Mouse (Mus musculus) frontal cortex, adult 2 months (tissue): ENCODE measurements around the gene Cideb. TPM values are rescaled to one million over a fixed set of nuclear protein-coding genes. Genes with fewer than 3 reads are reported as not detected.

Experiments used
- polyA plus RNA-seq: library from polyadenylated mRNA; depleted of rRNA; stranded (reverse); fragments of >200 nt; gene quantifications from 2 replicates; pipeline ENCODE4 v1.2.3, GENCODE M21; 2012; rRNA removed

The Cideb gene
- polyA plus RNA-seq, 1 experiment: 15.6 TPM

Other genes starting within 250 kb of the Cideb start
- 512 and 532 TPM in 2 replicates for gene Cpne6, start 248.0 kb downstream of the Cideb start, polyA plus RNA-seq
- gene Nrl, start 233.5 kb downstream of the Cideb start, polyA plus RNA-seq: 0.69 and 0.82 TPM in 2 replicates
- gene Pck2, start 218.2 kb downstream of the Cideb start, polyA plus RNA-seq: 30.5 and 36.9 TPM in 2 replicates
- gene Dcaf11, start 198.5 kb downstream of the Cideb start, polyA plus RNA-seq: 107 and 128 TPM in 2 replicates
- 1.3 and 1.7 TPM in 2 replicates for gene A730061H03Rik, start 198.1 kb downstream of the Cideb start, polyA plus RNA-seq
- gene Fitm1, start 182.8 kb downstream of the Cideb start, polyA plus RNA-seq: 0.11 TPM in 1 of 2 replicates, not detected in the other
- gene Psme1, start 180.3 kb downstream of the Cideb start, polyA plus RNA-seq: 62.6 and 82.8 TPM in 2 replicates
- gene Emc9, start 173.2 kb downstream of the Cideb start, polyA plus RNA-seq: 56.3 and 58.2 TPM in 2 replicates
- 43.2 and 46.9 TPM in 2 replicates for gene Psme2, start 167.3 kb downstream of the Cideb start, polyA plus RNA-seq
- 24.2 TPM in 2 replicates for gene Rnf31, start 166.8 kb downstream of the Cideb start, polyA plus RNA-seq
- 19.1 and 22.9 TPM in 2 replicates for gene Irf9, start 154.9 kb downstream of the Cideb start, polyA plus RNA-seq
- 17.2 and 22.6 TPM in 2 replicates for gene Rec8, start 140.4 kb downstream of the Cideb start, polyA plus RNA-seq
- 139 and 152 TPM in 2 replicates for gene Ipo4, start 122.5 kb downstream of the Cideb start, polyA plus RNA-seq
- gene Gm49378, start 120.6 kb downstream of the Cideb start, polyA plus RNA-seq: 4.3 and 6.2 TPM in 2 replicates
- gene Tm9sf1, start 114.7 kb downstream of the Cideb start, polyA plus RNA-seq: 33.0 and 38.5 TPM in 2 replicates
- 0.78 and 1.2 TPM in 2 replicates for gene Tssk4, start 108.3 kb downstream of the Cideb start, polyA plus RNA-seq
- 46.0 and 46.7 TPM in 2 replicates for gene Mdp1, start 98.0 kb downstream of the Cideb start, polyA plus RNA-seq
- 30.6 and 33.0 TPM in 2 replicates for gene Gmpr2, start 86.5 kb downstream of the Cideb start, polyA plus RNA-seq
- gene Nedd8, start 86.3 kb downstream of the Cideb start, polyA plus RNA-seq: 351 and 383 TPM in 2 replicates
- 19.2 and 21.7 TPM in 2 replicates for gene Tinf2, start 76.6 kb downstream of the Cideb start, polyA plus RNA-seq
- gene Tgm1, start 44.5 kb downstream of the Cideb start, polyA plus RNA-seq: 0.14 and 0.21 TPM in 2 replicates
- gene Rabggta, start 36.2 kb downstream of the Cideb start, polyA plus RNA-seq: 60.7 and 64.3 TPM in 2 replicates
- gene Dhrs1, start 12.8 kb downstream of the Cideb start, polyA plus RNA-seq: 111 and 119 TPM in 2 replicates
- 8.9 and 9.0 TPM in 2 replicates for gene Nop9, start 12.8 kb downstream of the Cideb start, polyA plus RNA-seq
- 0.18 and 0.19 TPM in 2 replicates for gene Ltb4r2, start 3.0 kb upstream of the Cideb start, polyA plus RNA-seq
- 0.11 and 0.14 TPM in 2 replicates for gene Ltb4r1, start 7.5 kb upstream of the Cideb start, polyA plus RNA-seq
- gene Adcy4, start 25.6 kb upstream of the Cideb start, polyA plus RNA-seq: 4.0 and 4.3 TPM in 2 replicates
- 0.67 and 0.68 TPM in 2 replicates for gene Ripk3, start 30.4 kb upstream of the Cideb start, polyA plus RNA-seq
- gene Nfatc4, start 64.7 kb upstream of the Cideb start, polyA plus RNA-seq: 1.5 and 2.7 TPM in 2 replicates
- 3.8 and 4.3 TPM in 2 replicates for gene Nynrin, start 95.6 kb upstream of the Cideb start, polyA plus RNA-seq
- gene Cbln3, start 125.9 kb upstream of the Cideb start, polyA plus RNA-seq: 0.25 and 0.26 TPM in 2 replicates
- gene Khnyn, start 126.5 kb upstream of the Cideb start, polyA plus RNA-seq: 10.3 and 12.2 TPM in 2 replicates
- gene Sdr39u1, start 141.8 kb upstream of the Cideb start, polyA plus RNA-seq: 122 and 128 TPM in 2 replicates
- gene Cma1, start 186.2 kb upstream of the Cideb start, polyA plus RNA-seq: 0.08 and 0.11 TPM in 2 replicates
- gene Cma2, start 192.5 kb upstream of the Cideb start, polyA plus RNA-seq: not detected in 2 replicates